Mouse (Mus musculus) neural tube, embryonic 13.5 days (tissue): ENCODE results near the gene Phlpp2. TPM values are rescaled to one million over a fixed set of nuclear protein-coding genes. Genes with fewer than 3 reads are reported as not detected.

Source experiments
- ATAC-seq: fragments of 200-750 bp; cut with Nextera tagmentation; 2 replicates; pipeline ENCODE4 v1.8.0; 2017; ENCODE audit warnings: low read depth, mild to moderate bottlenecking, moderate TSS enrichment, moderate library complexity
- H3K27ac ChIP-seq: fragments of 300-500 bp; sonication (generic); replicated peaks from 2 replicates; pipeline ENCODE4 v1.5.1; 2015; ENCODE audit warnings: moderate library complexity, mild to moderate bottlenecking, inconsistent platforms
- H3K27me3 ChIP-seq: fragments of 300-500 bp; sonication (generic); 2 replicates; pipeline ENCODE4 v1.6.1; 2015; ENCODE audit warnings: mild to moderate bottlenecking, inconsistent platforms
- H3K36me3 ChIP-seq: fragments of 300-500 bp; sonication (generic); 2 replicates; pipeline ENCODE4 v1.6.1; 2015; ENCODE audit warnings: mild to moderate bottlenecking, inconsistent platforms
- H3K4me1 ChIP-seq: fragments of 300-500 bp; sonication (generic); replicated peaks from 2 replicates; pipeline ENCODE4 v1.6.1; 2015; ENCODE audit warnings: inconsistent platforms
- H3K4me2 ChIP-seq: fragments of 300-500 bp; sonication (generic); 2 replicates; pipeline ENCODE4 v1.6.1; 2015; ENCODE audit warnings: inconsistent platforms, mild to moderate bottlenecking, moderate library complexity
- H3K4me3 ChIP-seq: fragments of 300-500 bp; sonication (generic); 2 replicates; pipeline ENCODE4 v1.5.1; 2015; ENCODE audit warnings: mild to moderate bottlenecking, inconsistent platforms
- H3K9ac ChIP-seq: fragments of 300-500 bp; sonication (generic); 2 replicates; pipeline ENCODE4 v1.6.1; 2015; ENCODE audit warnings: moderate library complexity, mild to moderate bottlenecking, inconsistent platforms
- H3K9me3 ChIP-seq: fragments of 300-500 bp; sonication (generic); 2 replicates; pipeline ENCODE4 v1.6.1; 2016; ENCODE audit warnings: inconsistent platforms
- WGBS: fragments of 180-500 bp; shearing (Covaris S2); methylation state at CpG from one replicate; pipeline ENCODE4 v1.1.7; 2015; 5-methylcytosine and 5-hydroxymethylcytosine counted together
- polyA plus RNA-seq: library from polyadenylated mRNA; unstranded; fragments of >200 nt; fragmentation: Nextera tagmentation; extraction: Ambion mirVana; gene quantifications from 2 replicates; pipeline ENCODE4 v1.2.1, GENCODE M21; 2015

Phlpp2 gene
- polyA plus RNA-seq, 1 experiment from 2014 or later, result 3.8 TPM

DNA sequence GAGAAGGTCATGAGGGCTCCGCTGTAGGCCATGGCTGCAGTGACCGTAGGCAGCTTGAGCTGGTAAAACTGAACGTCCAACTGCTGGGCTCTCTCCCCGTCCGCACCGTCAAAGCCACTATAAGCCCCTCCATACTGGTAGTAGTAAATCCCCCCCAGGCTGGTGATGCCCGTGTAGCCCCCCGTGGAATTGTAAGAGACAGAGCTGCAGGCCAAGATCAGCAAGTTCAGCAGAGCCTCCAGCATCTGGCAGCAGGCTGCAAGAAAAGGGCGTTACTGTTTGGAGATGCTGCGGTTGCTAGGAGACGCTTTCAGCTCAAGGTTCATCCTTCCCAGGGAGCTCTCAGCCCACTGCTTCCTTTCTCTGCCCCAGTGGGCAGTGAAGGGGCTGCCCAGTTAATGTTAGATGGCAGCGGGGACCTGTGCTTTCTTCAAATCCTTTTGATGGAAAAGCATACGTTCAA is 86.2 kb downstream of the Phlpp2 start:
- H3K4me2 ChIP-seq, result no peak overlapping the region
- 29% methylated on average over 13 of the region's 13 CpGs for WGBS
- H3K4me3 ChIP-seq, result no peak overlapping the region
- no peaks in the 10 kb centered on the region for H3K36me3 ChIP-seq
- peak; percentile 60 for ATAC-seq
- peak overlapping the region; percentile 17; the same call in 1 of the 2 replicates for H3K9ac ChIP-seq
- peaks cover 30% of the 10 kb centered on the region for H3K4me1 ChIP-seq
- H3K27ac ChIP-seq, result peak overlapping the region; percentile 54; the same call in 1 of the 2 replicates
- peaks cover 11% of the 10 kb centered on the region; the same call in 1 of the 2 replicates for H3K27me3 ChIP-seq
- no peaks in the 10 kb centered on the region for H3K9me3 ChIP-seq

DNA sequence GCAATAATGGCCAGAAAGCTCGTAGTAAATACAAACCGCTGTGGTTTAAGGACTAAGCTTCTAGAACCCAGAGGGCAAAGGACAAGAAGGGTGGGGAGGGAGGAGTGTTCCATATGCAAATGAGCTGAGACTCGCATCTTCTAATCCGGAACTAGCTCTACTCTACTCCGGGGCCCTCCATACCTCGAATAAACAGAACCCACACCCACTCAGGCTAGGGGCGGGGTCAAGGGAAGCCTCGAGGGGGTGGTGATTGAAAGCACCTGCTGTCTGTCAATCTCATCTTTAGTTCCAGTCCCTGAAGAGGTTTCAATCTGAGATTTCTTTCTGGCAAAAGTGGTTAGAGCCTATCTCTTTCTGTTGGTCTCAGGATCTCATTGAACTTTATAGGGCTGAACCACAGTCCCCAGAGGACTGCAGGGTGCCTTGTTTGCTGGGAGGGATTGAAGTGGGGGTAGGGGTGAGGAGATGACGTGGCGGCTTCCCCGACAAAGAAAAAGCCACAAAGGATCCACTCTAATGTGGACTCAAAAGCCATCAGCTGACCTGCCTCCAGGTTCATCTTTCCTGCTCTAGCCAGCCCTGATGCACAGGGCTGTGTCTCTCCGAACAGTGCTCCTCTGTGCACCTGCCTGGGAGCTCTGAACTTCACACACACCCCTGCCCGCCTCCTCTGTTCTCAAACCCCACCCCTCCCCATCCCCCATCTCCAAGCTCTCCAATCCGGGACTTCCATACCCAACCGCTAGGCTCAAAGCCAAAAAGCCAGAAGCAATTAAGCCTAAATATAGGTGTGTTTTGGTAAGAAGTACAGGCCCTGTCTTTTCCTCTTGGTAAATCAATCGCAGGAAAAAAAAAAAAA is 89.1 kb downstream of the Phlpp2 start:
- H3K9ac ChIP-seq, result peak overlapping the region; percentile 12; the same call in 1 of the 2 replicates
- peak overlapping the region; percentile 28 for H3K4me2 ChIP-seq
- H3K27ac ChIP-seq, result no peak overlapping the region
- ATAC-seq, result 0 out of 2 replicates have a peak, but pooled peaks have one; percentile 15
- peaks cover 30% of the 10 kb centered on the region for H3K27me3 ChIP-seq
- no peaks in the 10 kb centered on the region for H3K9me3 ChIP-seq
- H3K4me1 ChIP-seq, result peaks cover 33% of the 10 kb centered on the region
- no peak overlapping the region for H3K4me3 ChIP-seq
- WGBS, result 4% methylated on average over 16 of the region's 16 CpGs
- H3K36me3 ChIP-seq, result no peaks in the 10 kb centered on the region

- 36% methylated on average over 12 of the region's 12 CpGs for WGBS
- H3K27me3 ChIP-seq, result peaks cover 38% of the 10 kb centered on the region
- peaks cover 34% of the 10 kb centered on the region for H3K4me1 ChIP-seq
- H3K4me3 ChIP-seq, result no peak overlapping the region
- no peak overlapping the region for H3K27ac ChIP-seq
- H3K9me3 ChIP-seq, result no peaks in the 10 kb centered on the region
- no peak overlapping the region for H3K9ac ChIP-seq
- H3K36me3 ChIP-seq, result no peaks in the 10 kb centered on the region
- no peak for ATAC-seq
- no peak overlapping the region for H3K4me2 ChIP-seq
Measured at GRCm38 (mm10) chr8:109958036-109958655, 89.8 kb downstream of the Phlpp2 start.

DNA sequence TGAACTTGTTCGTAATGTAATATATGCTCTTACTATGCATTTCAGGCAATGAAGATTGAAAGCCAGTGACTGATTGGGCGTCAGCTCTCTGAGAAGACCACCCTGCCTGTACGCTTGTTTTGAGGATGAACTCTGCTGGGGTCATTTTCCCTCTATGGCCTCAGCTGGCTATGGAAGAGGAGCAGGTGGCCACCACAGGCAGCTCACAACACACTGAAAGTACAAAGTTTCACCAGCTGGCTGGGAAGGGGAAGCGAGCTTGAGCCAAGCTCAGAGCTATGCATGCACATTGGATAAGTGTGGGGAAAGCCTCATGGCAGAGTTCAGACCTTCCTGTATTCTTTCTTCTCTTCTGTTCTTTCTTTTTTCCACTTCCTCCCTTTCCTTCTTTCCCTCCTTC is 90.8 kb downstream of the Phlpp2 start:
- H3K27ac ChIP-seq, result no peak overlapping the region
- no peak overlapping the region for H3K9ac ChIP-seq
- 52% methylated on average over 4 of the region's 4 CpGs for WGBS
- H3K4me3 ChIP-seq, result no peak overlapping the region
- H3K36me3 ChIP-seq, result no peaks in the 10 kb centered on the region
- H3K27me3 ChIP-seq, result peaks cover 43% of the 10 kb centered on the region
- H3K4me1 ChIP-seq, result peaks cover 36% of the 10 kb centered on the region
- no peaks in the 10 kb centered on the region for H3K9me3 ChIP-seq
- no peak for ATAC-seq
- H3K4me2 ChIP-seq, result no peak overlapping the region

DNA sequence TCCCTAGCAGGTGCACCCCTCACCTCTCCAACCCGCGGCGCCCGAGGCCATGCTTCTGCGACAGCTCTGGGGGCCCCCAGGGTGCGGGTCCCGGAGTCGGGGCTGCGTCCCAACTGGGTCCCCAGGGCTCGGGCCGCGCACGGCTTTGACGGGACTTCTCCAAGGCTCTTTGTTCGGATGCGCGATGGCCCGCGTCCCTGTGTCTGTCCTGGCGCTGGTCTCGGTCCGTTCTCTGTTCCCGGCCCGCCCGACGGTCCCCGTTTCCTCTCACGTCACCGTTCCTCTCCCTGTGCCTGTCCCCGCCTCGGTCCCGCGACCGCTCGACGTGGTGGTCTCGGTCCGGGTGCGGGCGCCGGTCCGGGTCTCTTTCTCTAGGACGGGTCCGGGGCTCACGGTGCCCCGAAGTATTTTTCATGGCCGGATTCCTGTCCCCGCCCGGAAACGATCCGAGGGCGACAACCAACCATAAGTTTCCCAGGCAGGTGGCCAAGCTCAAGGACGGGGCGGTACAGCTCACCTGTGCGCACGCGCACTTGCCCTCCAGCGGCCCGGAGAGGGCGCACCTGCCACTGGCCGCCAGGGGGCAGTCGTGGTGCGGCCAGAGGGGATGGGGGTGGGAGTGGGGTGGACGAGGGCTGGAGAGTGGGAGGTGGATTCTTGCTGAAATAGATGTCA is 93.5 kb downstream of the Phlpp2 start, which contains the start of gene Marveld3:
TSS of gene Marveld3 (minus strand) at position 511 of the 675 bp plus-strand sequence.
- WGBS, result 2% methylated on average over 64 of the region's 64 CpGs

GRCm38 (mm10) chr8:109962896-109963295 is 94.6 kb downstream of the Phlpp2 start:
- Histone ChIP-seq H3K4me1 (peaks cover 17% of the 10 kb centered on the region), H3K36me3 (no peaks in the 10 kb centered on the region), H3K4me2 (no peak overlapping the region), H3K9me3 (no peaks in the 10 kb centered on the region), H3K9ac (no peak overlapping the region), H3K4me3 (no peak overlapping the region), H3K27ac (no peak overlapping the region), H3K27me3 (peaks cover 46% of the 10 kb centered on the region)
- 80% methylated on average over 9 of the region's 9 CpGs for WGBS
- ATAC-seq, result no peak

More for the DNA sequence above, 93.5 kb downstream of the Phlpp2 start, which contains the start of gene Marveld3:
- Histone ChIP-seq H3K36me3 (no peaks in the 10 kb centered on the region), H3K4me3 (peak within 1 kb of the TSS; percentile 39), H3K9me3 (no peaks in the 10 kb centered on the region), H3K9ac (peak within 1 kb of the TSS; percentile 52), H3K27me3 (peaks cover 46% of the 10 kb centered on the region), H3K27ac (no peak within 1 kb of the TSS), H3K4me2 (peak within 1 kb of the TSS; percentile 58), H3K4me1 (peaks cover 28% of the 10 kb centered on the region)
- ATAC-seq, result 0 out of 2 replicates have a peak, but pooled peaks have one; percentile 28

DNA sequence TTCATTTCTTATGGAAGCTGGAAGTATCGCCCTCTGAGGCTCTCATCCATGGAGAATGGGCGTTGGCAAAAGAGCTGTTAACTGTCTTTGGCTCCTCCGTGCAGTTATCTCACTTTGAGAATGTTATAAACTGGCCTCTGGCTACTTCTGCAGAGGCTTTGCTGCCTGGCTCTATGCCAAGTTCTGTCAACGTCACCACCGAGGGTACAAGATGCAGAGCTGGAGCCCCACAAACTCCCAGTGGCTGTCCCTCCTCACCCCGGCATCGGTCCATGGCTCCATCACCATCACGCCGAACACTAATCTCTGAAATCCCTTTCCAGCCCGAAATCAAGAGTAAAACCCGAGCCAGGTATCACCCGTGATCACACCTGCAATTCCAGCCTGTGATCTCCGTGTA is 95.1 kb downstream of the Phlpp2 start:
- no peak overlapping the region for H3K4me2 ChIP-seq
- WGBS, result 70% methylated on average over 13 of the region's 13 CpGs
- ATAC-seq, result no peak
- H3K36me3 ChIP-seq, result no peaks in the 10 kb centered on the region
- H3K4me1 ChIP-seq, result peaks cover 14% of the 10 kb centered on the region
- no peak overlapping the region for H3K4me3 ChIP-seq
- H3K9ac ChIP-seq, result no peak overlapping the region
- H3K27ac ChIP-seq, result no peak overlapping the region
- no peaks in the 10 kb centered on the region for H3K9me3 ChIP-seq
- peaks cover 46% of the 10 kb centered on the region for H3K27me3 ChIP-seq

GRCm38 (mm10) chr8:109964106-109964505 is 95.8 kb downstream of the Phlpp2 start:
- Histone ChIP-seq H3K27me3 (peaks cover 52% of the 10 kb centered on the region), H3K9ac (no peak overlapping the region), H3K4me1 (peaks cover 14% of the 10 kb centered on the region), H3K4me3 (no peak overlapping the region), H3K36me3 (no peaks in the 10 kb centered on the region), H3K4me2 (no peak overlapping the region), H3K27ac (no peak overlapping the region), H3K9me3 (no peaks in the 10 kb centered on the region)
- no peak for ATAC-seq
- WGBS, result 70% methylated on average over 4 of the region's 4 CpGs

DNA sequence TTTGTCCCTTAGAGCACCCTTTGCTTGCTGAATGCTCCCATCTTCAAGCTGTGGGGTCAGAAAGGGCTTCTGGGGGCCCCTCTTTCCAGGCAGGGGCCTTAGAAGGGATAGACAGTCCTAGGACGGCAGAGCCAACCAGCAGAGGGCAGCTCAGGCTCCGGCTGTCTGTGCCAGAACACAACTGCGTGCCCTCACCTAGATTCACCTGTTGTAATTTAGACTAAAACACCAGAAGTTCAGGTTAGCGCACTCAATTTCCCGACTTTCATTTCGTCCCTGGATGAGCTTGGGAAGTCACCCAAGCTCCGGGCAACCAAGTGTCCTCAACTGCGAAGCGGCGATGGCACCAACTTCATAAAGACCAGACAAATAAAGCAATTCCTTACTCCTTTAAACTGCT is 100.5 kb downstream of the Phlpp2 start:
- Histone ChIP-seq H3K9me3 (no peaks in the 10 kb centered on the region), H3K4me1 (no peaks in the 10 kb centered on the region), H3K27me3 (peaks cover 20% of the 10 kb centered on the region), H3K4me3 (no peak overlapping the region), H3K9ac (no peak overlapping the region), H3K27ac (no peak overlapping the region), H3K36me3 (no peaks in the 10 kb centered on the region), H3K4me2 (no peak overlapping the region)
- ATAC-seq, result no peak
- 54% methylated on average over 10 of the region's 10 CpGs for WGBS

GRCm38 (mm10) chr8:109970323-109970722 is 102.0 kb downstream of the Phlpp2 start:
- no peak overlapping the region for H3K4me2 ChIP-seq
- H3K9ac ChIP-seq, result no peak overlapping the region
- H3K36me3 ChIP-seq, result no peaks in the 10 kb centered on the region
- ATAC-seq, result peak; percentile 27; the same call in 1 of the 2 replicates
- peaks cover 17% of the 10 kb centered on the region for H3K27me3 ChIP-seq
- H3K4me3 ChIP-seq, result no peak overlapping the region
- H3K27ac ChIP-seq, result no peak overlapping the region
- WGBS, result 8% methylated on average over 9 of the region's 9 CpGs
- H3K9me3 ChIP-seq, result no peaks in the 10 kb centered on the region
- H3K4me1 ChIP-seq, result no peaks in the 10 kb centered on the region

GRCm38 (mm10) chr8:109972901-109973300 is 104.6 kb downstream of the Phlpp2 start:
- ATAC-seq, result no peak
- no peak overlapping the region for H3K4me2 ChIP-seq
- no peak overlapping the region for H3K27ac ChIP-seq
- H3K9ac ChIP-seq, result no peak overlapping the region
- H3K4me3 ChIP-seq, result no peak overlapping the region
- no peaks in the 10 kb centered on the region for H3K36me3 ChIP-seq
- no peaks in the 10 kb centered on the region for H3K4me1 ChIP-seq
- peaks cover 17% of the 10 kb centered on the region for H3K27me3 ChIP-seq
- peaks cover 12% of the 10 kb centered on the region; the same call in 1 of the 2 replicates for H3K9me3 ChIP-seq
- WGBS, result 86% methylated on average over 4 of the region's 4 CpGs
